Mouse (Mus musculus): ENCODE data around the gene Morc4. TPM values are rescaled to one million over a fixed set of nuclear protein-coding genes. Genes with fewer than 3 reads are reported as not detected.

Morc4 gene
- polyA plus RNA-seq (2017; shearing (Covaris generic)) = not detected

GRCm38 (mm10) chrX:139870938-139871791 lies at the start of gene Morc4:
Morc4 (minus strand) TSS chrX:139871677.

DNA sequence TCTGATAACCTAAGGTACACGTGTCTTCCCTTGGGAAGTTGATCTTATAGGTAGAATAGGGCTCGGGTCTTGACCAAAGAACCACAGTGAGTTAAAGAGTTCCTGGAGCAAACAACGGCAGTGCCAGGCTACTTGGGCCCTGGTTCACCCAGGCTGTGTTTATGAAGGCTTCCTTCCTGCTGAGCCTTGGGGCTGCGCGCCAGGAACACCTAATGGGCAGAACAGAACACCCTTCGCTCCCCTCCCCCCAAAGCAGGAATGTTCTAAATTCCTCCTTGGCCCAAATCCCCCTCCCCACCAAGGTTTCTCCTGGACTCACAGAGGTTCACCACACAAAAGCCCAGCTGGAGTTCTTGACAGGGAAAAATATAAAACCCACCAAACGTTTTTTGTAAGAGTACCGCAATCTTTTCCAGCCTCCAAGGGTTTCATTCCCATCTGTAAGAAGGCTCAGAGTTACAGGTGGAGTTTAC lies 71.0 kb downstream of the Morc4 start, which contains the start of gene Cldn2:
Cldn2 (plus strand) TSS at position 423 of the 473 bp plus-strand sequence.

DNA sequence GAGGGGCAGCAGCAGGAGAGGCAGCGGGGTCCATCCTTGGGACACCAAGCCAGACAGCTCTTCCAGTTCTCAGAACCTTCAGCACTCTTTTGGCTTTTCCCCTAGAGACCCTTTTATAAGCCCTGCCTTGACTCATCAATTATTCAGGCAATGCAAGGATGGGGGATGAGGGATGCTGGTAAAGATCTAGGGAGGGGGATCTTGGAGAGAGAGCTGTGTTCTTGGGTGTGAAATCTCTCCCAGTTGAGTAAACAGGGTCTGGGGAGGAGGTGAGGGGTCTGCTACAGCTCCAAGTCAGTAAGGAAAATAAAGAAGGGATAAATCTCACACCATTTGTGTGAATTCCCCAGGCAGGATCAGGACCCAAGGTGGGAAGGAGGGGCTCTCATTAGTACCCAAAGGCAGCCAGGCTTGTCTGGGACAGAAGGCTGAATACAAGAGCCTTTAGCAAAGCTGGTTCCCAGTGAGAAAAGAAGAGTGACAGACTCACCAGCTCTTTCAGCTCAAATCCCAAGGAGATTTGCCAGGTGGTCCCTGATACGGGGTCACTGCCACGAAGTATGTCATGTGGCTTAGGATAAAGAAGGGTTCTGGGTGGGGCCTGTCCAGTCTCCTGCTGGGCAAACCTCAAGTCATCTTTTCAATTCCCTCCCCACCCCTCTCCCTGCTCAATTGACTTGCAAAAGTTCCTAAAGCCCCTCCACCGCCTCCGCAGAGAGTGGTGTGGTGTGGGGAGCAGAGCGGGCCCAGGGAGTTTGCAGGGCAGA lies 89.0 kb downstream of the Morc4 start, which contains the start of gene Ripply1:
Ripply1 (minus strand) TSS at position 76 of the 767 bp plus-strand sequence.

Other genes with a start within 250 kb of the Morc4 start
- 6.3 TPM for gene Tbc1d8b, start 186.7 kb downstream of the Morc4 start, polyA plus RNA-seq (2017; shearing (Covaris generic))
- gene Gm15013, start 157.2 kb downstream of the Morc4 start, polyA plus RNA-seq (2017; shearing (Covaris generic)) = 0.90 TPM
- not detected for gene Ripply1, start 89.3 kb downstream of the Morc4 start, polyA plus RNA-seq (2017; shearing (Covaris generic))
- gene Cldn2, start 70.8 kb downstream of the Morc4 start, polyA plus RNA-seq (2017; shearing (Covaris generic)) = not detected
- gene Rbm41, start 126.9 kb upstream of the Morc4 start, polyA plus RNA-seq (2017; shearing (Covaris generic)) = 10.3 TPM
- not detected for gene Nup62cl, start 191.0 kb upstream of the Morc4 start, polyA plus RNA-seq (2017; shearing (Covaris generic))
- not detected for gene Pih1h3b, start 191.2 kb upstream of the Morc4 start, polyA plus RNA-seq (2017; shearing (Covaris generic))

All from naive thymus-derived CD4-positive, alpha-beta T cell, adult 5 months (primary cell).